Mouse (Mus musculus) left cerebral cortex, adult 2 months (tissue): ENCODE measurements around the gene Morc1. TPM values are rescaled to one million over a fixed set of nuclear protein-coding genes. Genes with fewer than 3 reads are reported as not detected.

Experiments used
- DNase-seq, 2 experiments: peaks; one replicate each; pipeline ENCODE4 v3.0.0; 2021 to 2022; ENCODE audit warnings: low spot score in 2 of 2, mixed read lengths in 1 of 2; ENCODE audit errors: extremely low spot score in 1 of 2
- H3K27ac ChIP-seq: fragments of 200-600 bp; 2 replicates; pipeline ENCODE4 v1.8.1; 2022
- H3K4me3 ChIP-seq: fragments of 200-600 bp; 2 replicates; pipeline ENCODE4 v1.8.1; 2022
- CTCF ChIP-seq: fragments of 200-600 bp; IDR thresholded peaks from 2 replicates; pipeline ENCODE4 v1.8.1; 2022; ENCODE audit warnings: antibody characterized with exemption, mild to moderate bottlenecking, moderate library complexity
- intact Hi-C: fragments of 180-260 bp; cut with DNase I; formaldehyde crosslinking; loops from one replicate; pipeline ENCODE4 v1.15.1; 2025
- total RNA-seq, 2 experiments: library from RNA; stranded (reverse); gene quantifications; 2 replicates each; pipeline ENCODE4 v1.2.3; 2021

Morc1 gene
- total RNA-seq, 2 experiments from 2014 or later = not detected

DNA sequence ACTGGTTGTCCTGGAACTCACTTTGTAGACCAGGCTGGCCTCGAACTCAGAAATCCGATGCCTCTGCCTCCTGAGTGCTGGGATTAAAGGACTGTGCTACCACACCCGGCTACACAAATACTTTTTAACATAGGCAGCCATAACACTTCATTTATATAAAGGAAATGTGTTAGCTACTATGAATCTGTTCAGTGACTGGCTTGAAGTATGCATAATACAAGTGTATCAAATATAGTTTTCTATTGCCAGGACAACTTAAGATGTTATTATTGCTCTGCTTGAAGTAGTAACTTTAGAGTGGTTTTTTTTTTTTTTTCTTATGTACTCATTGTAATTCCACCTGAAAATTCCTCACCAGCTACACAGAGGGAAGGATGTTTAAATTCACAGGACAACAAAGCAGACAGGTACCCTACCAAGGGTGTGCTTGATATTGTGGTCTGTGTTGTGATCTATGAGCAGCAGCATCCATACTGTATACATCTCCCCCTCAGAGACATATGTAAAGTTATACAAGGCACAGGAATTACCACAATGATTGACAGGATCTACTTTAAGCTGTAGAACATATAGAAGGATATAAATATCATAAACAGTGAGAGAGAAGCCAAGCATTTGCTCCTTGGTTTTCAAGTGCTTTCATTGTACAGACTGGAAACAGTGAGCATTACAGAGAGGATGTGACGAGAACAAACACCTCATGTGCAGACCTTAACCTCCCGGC, 85.9 kb downstream of the Morc1 start:
- no peak for TF ChIP-seq CTCF
- H3K27ac ChIP-seq = no peak overlapping the region
- DNase-seq = no peak
- intact Hi-C loops = no loop called here
- no peak overlapping the region for H3K4me3 ChIP-seq

DNA sequence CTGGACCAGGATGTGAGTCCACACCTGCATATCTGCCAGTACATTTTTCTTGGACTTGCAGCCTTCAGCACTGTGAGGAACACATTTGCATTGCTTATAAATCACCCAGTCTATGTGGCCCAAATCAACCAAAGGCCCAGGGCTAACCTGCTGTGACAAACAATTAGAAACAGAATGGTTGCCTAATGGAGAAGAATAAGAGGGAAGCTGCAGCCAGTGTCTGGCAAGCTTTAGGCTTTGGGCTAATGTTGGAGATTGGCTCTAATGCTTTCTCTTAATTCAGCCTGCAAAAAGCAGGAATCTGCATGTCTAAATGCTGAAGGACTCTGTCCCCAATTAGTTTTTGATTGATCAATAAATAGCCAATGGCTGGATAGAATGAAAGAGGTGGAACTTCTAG, 88.5 kb downstream of the Morc1 start:
- no peak for TF ChIP-seq CTCF
- no peak for DNase-seq
- intact Hi-C loops = no loop called here
- Histone ChIP-seq H3K4me3 (no peak overlapping the region), H3K27ac (no peak overlapping the region)

DNA sequence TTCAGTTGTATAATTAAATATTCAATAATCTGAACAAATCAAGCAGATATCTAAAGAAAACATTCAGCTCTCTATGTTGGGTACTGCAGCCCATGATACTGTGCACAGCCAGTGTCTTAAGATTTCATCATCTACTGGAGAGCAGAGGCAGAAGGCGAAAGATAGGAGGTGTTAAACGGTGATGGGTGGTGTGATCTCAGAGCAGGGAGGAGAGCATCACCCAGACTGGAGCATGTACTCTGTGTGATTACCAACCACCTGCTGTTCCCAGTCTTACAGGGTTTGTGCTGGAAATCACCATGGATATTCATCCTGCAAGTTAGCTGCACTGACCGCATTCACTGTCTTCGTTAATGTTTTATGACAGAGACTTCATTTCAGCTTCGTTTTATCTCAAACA, 106.1 kb downstream of the Morc1 start:
- intact Hi-C loops = no loop called here
- no peak for TF ChIP-seq CTCF
- no peak for DNase-seq
- H3K4me3 ChIP-seq = no peak overlapping the region
- H3K27ac ChIP-seq = no peak overlapping the region

- intact Hi-C loops = no loop called here
- DNase-seq = no peak
- no peak for TF ChIP-seq CTCF
- no peak overlapping the region for H3K27ac ChIP-seq
- no peak overlapping the region for H3K4me3 ChIP-seq
These were observed 131.4 kb downstream of the Morc1 start for GRCm38 (mm10) chr16:48562290-48563080.

DNA sequence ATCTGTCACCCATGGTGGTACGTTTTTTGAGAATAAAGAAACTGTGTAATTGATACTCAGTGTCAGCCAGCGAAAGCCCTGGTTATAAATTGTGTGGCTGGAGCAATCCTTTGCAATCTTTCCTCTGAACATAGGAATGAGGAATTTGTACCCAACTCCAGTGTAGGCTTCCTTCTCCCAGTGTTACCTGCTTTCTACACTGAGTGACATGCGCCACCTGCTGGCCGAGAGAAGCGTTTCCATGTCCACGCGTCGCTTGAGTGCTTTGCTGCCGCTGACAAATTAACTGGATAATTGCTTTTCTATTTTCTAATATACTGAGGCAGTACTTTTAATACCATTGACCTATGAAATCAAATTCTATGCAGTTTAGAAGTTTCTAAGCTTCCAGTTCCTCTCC, 139.3 kb downstream of the Morc1 start:
- DNase-seq = peak; percentile 74 to 80
- H3K27ac ChIP-seq = no peak overlapping the region
- no peak overlapping the region for H3K4me3 ChIP-seq
- peak; percentile 87 for TF ChIP-seq CTCF
- intact Hi-C loops = loop anchor here (10.0 kb wide), 1 partner anchor 686 kb away; no protein-coding TSS in a partner anchor

- Histone ChIP-seq H3K4me3 (no peak overlapping the region), H3K27ac (no peak overlapping the region)
- TF ChIP-seq CTCF = no peak
- DNase-seq = no peak
- intact Hi-C loops = loop anchor here (10.0 kb wide), 1 partner anchor 689 kb away; no protein-coding TSS in a partner anchor
These were observed 143.0 kb downstream of the Morc1 start for GRCm38 (mm10) chr16:48574072-48574471.

- H3K27ac ChIP-seq = no peak overlapping the region
- intact Hi-C loops = loop anchor here (10.0 kb wide), 1 partner anchor 690 kb away; no protein-coding TSS in a partner anchor
- no peak overlapping the region for H3K4me3 ChIP-seq
- DNase-seq = no peak
- TF ChIP-seq CTCF = no peak
These were observed 143.5 kb downstream of the Morc1 start for GRCm38 (mm10) chr16:48574499-48574898.

DNA sequence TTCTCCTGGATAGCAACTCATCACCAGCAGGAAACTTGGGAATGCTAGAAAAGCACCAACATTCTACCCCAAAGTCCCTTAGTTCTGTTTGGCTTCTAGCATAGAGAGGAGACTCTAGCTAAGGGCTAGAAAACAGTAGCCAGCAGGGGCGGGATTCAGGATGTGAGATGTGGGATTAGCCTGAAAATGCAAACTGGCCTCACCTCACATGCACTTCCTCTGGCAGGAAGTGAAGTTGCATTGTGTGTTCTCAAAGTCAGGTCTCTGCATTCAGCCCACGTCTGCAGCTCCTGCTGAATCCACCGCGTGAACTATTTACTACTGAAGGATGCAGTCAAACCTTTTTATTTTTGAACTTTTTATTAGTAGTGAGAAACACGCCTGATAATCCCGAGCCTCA, 154.3 kb downstream of the Morc1 start:
- no peak for DNase-seq
- Histone ChIP-seq H3K4me3 (no peak overlapping the region), H3K27ac (no peak overlapping the region)
- intact Hi-C loops = no loop called here
- no peak for TF ChIP-seq CTCF

DNA sequence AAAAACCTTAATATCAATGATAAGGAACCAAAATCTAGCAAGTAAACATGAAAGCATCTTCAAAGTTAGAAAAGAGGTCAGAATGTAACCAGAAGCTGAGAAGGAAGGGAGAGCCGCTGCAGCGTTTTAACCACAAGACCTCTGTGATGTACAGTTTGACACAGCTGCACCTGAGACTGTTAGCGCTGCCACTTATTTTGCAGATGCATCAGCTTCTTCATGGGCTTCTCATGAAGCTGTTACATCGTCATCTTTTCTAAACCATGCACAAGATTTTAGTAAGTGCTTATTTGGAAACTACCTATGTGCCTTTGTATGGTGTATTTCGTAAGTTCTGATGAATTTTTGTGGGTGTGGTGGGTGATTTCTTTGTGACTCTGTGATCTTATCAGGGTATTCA, 163.4 kb downstream of the Morc1 start:
- intact Hi-C loops = no loop called here
- no peak for DNase-seq
- no peak for TF ChIP-seq CTCF
- H3K27ac ChIP-seq = no peak overlapping the region
- H3K4me3 ChIP-seq = no peak overlapping the region

DNA sequence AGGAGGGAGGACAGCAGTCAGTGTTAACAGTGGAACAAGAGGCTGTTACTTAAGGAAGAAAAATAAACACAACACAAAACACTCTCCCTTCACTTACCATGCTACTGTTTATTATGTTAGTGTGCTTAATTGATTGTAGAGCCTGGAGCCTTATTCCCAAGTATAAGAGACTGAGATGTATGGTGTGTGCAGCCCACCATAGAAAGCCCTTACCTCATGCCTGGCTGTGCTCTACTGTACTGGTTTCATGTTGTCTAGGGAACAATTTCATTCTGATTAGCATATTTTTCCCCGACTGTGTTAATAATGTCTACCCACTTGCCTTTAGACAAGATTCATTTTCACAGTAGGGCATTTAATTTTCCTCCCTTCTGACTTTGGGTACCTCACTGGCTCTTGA, 164.2 kb downstream of the Morc1 start:
- TF ChIP-seq CTCF = no peak
- DNase-seq = no peak
- intact Hi-C loops = no loop called here
- Histone ChIP-seq H3K27ac (no peak overlapping the region), H3K4me3 (no peak overlapping the region)

GRCm38 (mm10) chr16:48603735-48604211, 172.7 kb downstream of the Morc1 start:
- Histone ChIP-seq H3K4me3 (no peak overlapping the region), H3K27ac (no peak overlapping the region)
- no peak for TF ChIP-seq CTCF
- intact Hi-C loops = no loop called here
- no peak for DNase-seq

- H3K4me3 ChIP-seq = no peak overlapping the region
- intact Hi-C loops = no loop called here
- H3K27ac ChIP-seq = no peak overlapping the region
- no peak for TF ChIP-seq CTCF
- no peak for DNase-seq
These were observed 175.5 kb downstream of the Morc1 start for GRCm38 (mm10) chr16:48606476-48607038.
